Mouse (Mus musculus) G1E (cell line): Measurements from ENCODE around the gene Retreg3.

Source experiments
- CTCF ChIP-seq: IDR thresholded peaks from 2 replicates; pipeline ENCODE4 v1.5.1; 2012; ENCODE audit warnings: low read depth, low read length, inconsistent platforms, mixed read lengths
- GATA1 ChIP-seq: IDR thresholded peaks from 2 replicates; pipeline ENCODE4 v1.6.1; 2012; ENCODE audit warnings: borderline replicate concordance, low read length, inconsistent platforms, mixed read lengths
- GATA2 ChIP-seq: IDR thresholded peaks from 2 replicates; pipeline ENCODE4 v1.6.1; 2012; ENCODE audit warnings: low read depth, low read length, inconsistent platforms, borderline replicate concordance
- POLR2AphosphoS5 ChIP-seq: IDR thresholded peaks from 2 replicates; pipeline ENCODE4 v1.6.1; 2012; ENCODE audit warnings: low read depth, low read length, inconsistent platforms; ENCODE audit not compliant: insufficient replicate concordance
- TAL1 ChIP-seq: conservative IDR thresholded peaks from 2 replicates; pipeline ENCODE4 v1.6.1; 2012; ENCODE audit warnings: low read depth, low read length, inconsistent platforms, mixed read lengths

DNA sequence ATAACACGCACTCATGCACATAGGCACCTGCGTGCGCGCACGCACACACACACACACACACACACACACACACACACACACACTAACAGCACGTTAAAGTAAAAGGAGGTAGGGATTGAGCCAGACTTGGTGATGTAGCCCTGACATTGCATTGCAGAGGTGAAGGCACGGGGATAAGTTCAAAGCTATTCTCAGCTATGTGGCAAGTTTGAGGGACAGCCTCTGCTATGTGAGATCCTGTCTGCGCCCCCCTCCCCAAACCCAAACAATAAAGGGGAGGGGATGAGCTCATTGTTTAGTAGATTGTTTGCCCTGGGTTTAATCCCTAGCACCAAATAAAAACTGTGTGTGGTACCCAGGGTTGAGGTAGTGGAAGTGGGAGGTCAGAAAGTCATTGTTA is 21.4 kb upstream of the Retreg3 start:
- TF ChIP-seq GATA2 (no peak), CTCF (no peak), GATA1 (no peak), POLR2AphosphoS5 (no peak), TAL1 (no peak)
